In the genomic region with DNA sequence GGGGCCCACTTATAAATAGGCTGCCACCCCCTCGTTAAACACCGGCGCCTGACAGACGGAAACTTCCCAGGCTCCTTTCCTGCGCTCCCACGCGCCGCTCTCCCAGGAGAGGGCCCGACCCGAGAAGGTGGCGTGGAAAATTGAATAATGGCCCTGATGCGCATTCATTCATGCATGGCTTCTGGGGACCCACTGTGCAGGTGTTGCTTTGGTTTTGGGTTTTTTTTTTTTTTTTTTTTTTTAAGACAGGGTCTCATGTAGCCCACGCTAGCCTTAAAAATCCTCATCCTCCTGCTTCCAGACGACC, we compare ENCODE assay signal across 1 mouse cellular context.
TF ChIP-seq lines count a peak whose summit lies in the region.

No protein-coding gene starts in this region.

TF ChIP-seq in CH12.LX, 34 proteins besides CTCF, POLR2A, EP300 and RAD21:
- TF ChIP-seq ELF1 (IDR thresholded peaks at IDR 0.05; ENCODE audit: low read depth, low read length) (no peak), BHLHE40 (IDR thresholded peaks at IDR 0.05; ENCODE audit: low read depth, low read length) (peak; percentile 44), MYC (IDR thresholded peaks at IDR 0.05; ENCODE audit: low read depth, low read length) (no peak)
